Mouse (Mus musculus) lung, adult 2 months (tissue): ENCODE results near the gene Fbxw8.

Experiments
- CTCF ChIP-seq: fragments of 200-500 bp; IDR thresholded peaks from 2 replicates; pipeline ENCODE4 v1.5.1; 2011; ENCODE audit warnings: mild to moderate bottlenecking, low read length, control low read depth; ENCODE audit not compliant: insufficient read depth
- POLR2A ChIP-seq: fragments of 200-500 bp; IDR thresholded peaks from 2 replicates; pipeline ENCODE4 v1.6.1; 2011; ENCODE audit warnings: low read depth, mild to moderate bottlenecking, control low read depth, low read length, borderline replicate concordance; ENCODE audit errors: extremely low read depth

DNA sequence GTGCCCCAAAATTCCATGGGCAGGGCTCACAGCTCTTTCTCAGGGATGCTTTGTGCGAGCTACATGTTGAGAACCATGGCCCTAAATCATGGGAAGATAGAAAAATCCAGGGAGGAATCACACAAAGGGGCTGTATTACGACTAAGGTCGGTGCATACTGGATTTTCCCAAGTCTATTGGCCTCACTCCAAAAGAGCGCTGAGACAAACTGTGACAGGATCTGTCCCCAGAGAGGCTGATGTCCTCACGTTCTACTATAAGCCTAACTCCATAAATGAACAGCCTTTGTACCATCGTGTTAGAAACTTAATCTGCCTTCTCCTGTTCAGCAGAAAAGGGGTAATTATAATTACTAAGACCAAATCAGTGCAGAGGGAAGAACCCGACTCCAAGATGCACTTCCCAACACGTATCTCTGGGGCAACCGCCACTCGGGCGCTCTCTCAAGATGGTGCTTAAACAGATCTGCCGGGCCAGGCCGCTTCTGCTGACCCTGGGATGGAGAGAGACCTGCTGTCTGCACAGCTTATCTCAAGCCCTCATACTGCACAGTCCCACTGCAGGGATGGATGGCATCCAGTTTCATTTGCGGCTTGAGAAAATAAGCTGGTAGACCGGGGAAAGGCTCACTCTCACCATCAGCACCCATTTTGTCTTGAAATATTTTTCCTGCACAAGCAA lies 9.1 kb downstream of the Fbxw8 start:
- no peak for TF ChIP-seq CTCF
- no peak for TF ChIP-seq POLR2A
